Mouse (Mus musculus): ENCODE data around the gene Ank2. TPM values are rescaled to one million over a fixed set of nuclear protein-coding genes. Genes with fewer than 3 reads are reported as not detected.

Gene Ank2
- polyA plus RNA-seq, 1 experiment from 2014 or later = 131 TPM

GRCm38 (mm10) chr3:127205883-127206434, 293.2 kb downstream of the Ank2 start:
- Histone ChIP-seq H3K4me2 (replicated peaks) (no peak overlapping the region), H3K27me3 (no peaks in the 10 kb centered on the region), H3K4me1 (no peaks in the 10 kb centered on the region; the same call in 1 of the 2 replicates), H3K27ac (no peak overlapping the region), H3K36me3 (no peaks in the 10 kb centered on the region; the same call in 1 of the 2 replicates), H3K9ac (no peak overlapping the region), H3K4me3 (no peak overlapping the region), H3K9me3 (replicated peaks) (no peaks in the 10 kb centered on the region)
- WGBS = 96% methylated on average over 5 of the region's 5 CpGs
- no peak for ATAC-seq (ENCODE audit: low FRiP score)

GRCm38 (mm10) chr3:127202484-127203115, 296.6 kb downstream of the Ank2 start:
- no peak overlapping the region for H3K4me2 ChIP-seq (replicated peaks)
- no peak overlapping the region for H3K9ac ChIP-seq
- H3K9me3 ChIP-seq (replicated peaks) = no peaks in the 10 kb centered on the region
- ATAC-seq (ENCODE audit: low FRiP score) = no peak; the same call in 1 of the 2 replicates
- no peak overlapping the region for H3K4me3 ChIP-seq
- no peaks in the 10 kb centered on the region; the same call in 1 of the 2 replicates for H3K4me1 ChIP-seq
- H3K27ac ChIP-seq = no peak overlapping the region
- H3K36me3 ChIP-seq = no peaks in the 10 kb centered on the region; the same call in 1 of the 2 replicates
- WGBS = 45% methylated on average over 11 of the region's 11 CpGs
- H3K27me3 ChIP-seq = no peaks in the 10 kb centered on the region

DNA sequence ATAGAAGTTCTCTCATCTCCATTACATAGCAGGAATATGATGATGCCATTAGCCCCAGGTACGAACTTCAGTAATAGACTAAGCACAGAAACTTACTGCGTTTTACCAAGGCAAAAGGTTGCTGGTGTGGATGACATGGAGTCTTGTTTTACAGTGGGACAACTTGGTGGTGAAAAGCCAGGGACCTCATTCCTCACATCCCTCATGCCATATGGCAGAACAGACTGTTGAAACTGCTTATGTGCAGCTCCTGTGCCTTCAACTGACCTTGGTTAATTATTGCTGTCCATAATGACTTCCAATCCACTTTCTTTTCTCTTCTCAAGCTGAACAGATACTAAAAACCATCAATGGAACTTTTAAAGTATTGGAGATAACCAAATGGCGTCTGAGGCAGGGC, 298.4 kb downstream of the Ank2 start:
- Histone ChIP-seq H3K4me3 (no peak overlapping the region), H3K36me3 (no peaks in the 10 kb centered on the region; the same call in 1 of the 2 replicates), H3K27ac (no peak overlapping the region), H3K27me3 (no peaks in the 10 kb centered on the region), H3K9ac (no peak overlapping the region), H3K4me2 (replicated peaks) (no peak overlapping the region), H3K4me1 (no peaks in the 10 kb centered on the region; the same call in 1 of the 2 replicates), H3K9me3 (replicated peaks) (no peaks in the 10 kb centered on the region)
- WGBS = 81% methylated on average over 3 of the region's 3 CpGs
- no peak for ATAC-seq (ENCODE audit: low FRiP score)

DNA sequence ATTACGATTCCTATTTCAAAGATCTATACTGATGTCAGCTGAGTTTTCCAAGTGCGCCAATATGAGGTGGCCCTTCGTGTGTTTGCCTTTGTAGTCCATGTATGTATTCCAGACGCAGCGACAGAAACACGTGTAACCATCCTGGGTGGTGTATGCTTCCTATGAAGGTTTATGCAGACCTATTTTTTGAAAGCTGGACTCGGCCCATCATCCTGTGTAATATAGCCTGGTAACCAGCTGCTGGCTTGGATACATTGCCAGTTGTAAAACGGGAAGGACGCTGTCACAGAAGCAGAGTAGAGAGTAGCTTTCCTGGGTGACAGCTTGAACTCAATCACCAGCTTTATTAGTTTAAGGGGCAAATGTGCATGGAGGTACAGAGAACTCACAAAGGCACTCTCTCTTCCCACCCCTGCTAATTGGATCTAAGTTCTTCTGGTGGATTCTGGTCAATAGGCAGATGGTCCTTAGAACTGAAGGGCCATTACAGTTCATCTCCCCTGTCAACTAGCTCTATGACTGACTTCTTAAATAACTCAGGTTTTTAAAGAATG, 300.0 kb downstream of the Ank2 start:
- H3K27ac ChIP-seq = no peak overlapping the region
- H3K4me2 ChIP-seq (replicated peaks) = no peak overlapping the region
- H3K36me3 ChIP-seq = no peaks in the 10 kb centered on the region; the same call in 1 of the 2 replicates
- no peaks in the 10 kb centered on the region for H3K27me3 ChIP-seq
- 93% methylated on average over 9 of the region's 9 CpGs for WGBS
- H3K4me1 ChIP-seq = no peaks in the 10 kb centered on the region; the same call in 1 of the 2 replicates
- H3K9me3 ChIP-seq (replicated peaks) = no peaks in the 10 kb centered on the region
- ATAC-seq (ENCODE audit: low FRiP score) = no peak
- H3K9ac ChIP-seq = no peak overlapping the region
- no peak overlapping the region for H3K4me3 ChIP-seq

DNA sequence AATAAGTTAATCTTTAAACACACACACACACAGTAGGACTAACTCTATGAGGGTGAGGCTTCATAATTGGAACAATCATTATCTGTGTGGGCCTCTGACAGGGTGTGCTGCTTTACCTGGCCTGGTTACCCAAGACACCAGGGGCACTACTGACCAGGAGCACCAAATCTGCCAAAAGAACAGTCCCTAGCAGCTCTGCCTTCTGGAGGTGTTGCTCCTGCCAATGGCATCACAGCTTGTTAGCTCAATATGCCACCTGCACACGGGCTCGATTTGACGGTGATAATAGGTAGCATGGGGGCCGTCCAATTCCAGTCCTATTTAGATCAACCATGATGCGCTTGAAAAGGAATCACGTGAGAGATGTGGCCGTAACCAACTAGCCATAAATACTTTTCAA, 300.5 kb downstream of the Ank2 start:
- Histone ChIP-seq H3K9me3 (replicated peaks) (no peaks in the 10 kb centered on the region), H3K36me3 (no peaks in the 10 kb centered on the region; the same call in 1 of the 2 replicates), H3K27me3 (no peaks in the 10 kb centered on the region), H3K4me3 (no peak overlapping the region), H3K27ac (no peak overlapping the region), H3K9ac (no peak overlapping the region), H3K4me1 (no peaks in the 10 kb centered on the region; the same call in 1 of the 2 replicates), H3K4me2 (replicated peaks) (no peak overlapping the region)
- no peak for ATAC-seq (ENCODE audit: low FRiP score)
- WGBS = 94% methylated on average over 7 of the region's 7 CpGs

GRCm38 (mm10) chr3:127188789-127189128, 310.4 kb downstream of the Ank2 start:
- no peak for ATAC-seq (ENCODE audit: low FRiP score)
- WGBS = 92% methylated on average over 5 of the region's 5 CpGs
- Histone ChIP-seq H3K9ac (no peak overlapping the region), H3K4me3 (no peak overlapping the region), H3K36me3 (no peaks in the 10 kb centered on the region), H3K9me3 (replicated peaks) (no peaks in the 10 kb centered on the region), H3K4me2 (replicated peaks) (no peak overlapping the region), H3K4me1 (no peaks in the 10 kb centered on the region; the same call in 1 of the 2 replicates), H3K27ac (no peak overlapping the region), H3K27me3 (no peaks in the 10 kb centered on the region)

DNA sequence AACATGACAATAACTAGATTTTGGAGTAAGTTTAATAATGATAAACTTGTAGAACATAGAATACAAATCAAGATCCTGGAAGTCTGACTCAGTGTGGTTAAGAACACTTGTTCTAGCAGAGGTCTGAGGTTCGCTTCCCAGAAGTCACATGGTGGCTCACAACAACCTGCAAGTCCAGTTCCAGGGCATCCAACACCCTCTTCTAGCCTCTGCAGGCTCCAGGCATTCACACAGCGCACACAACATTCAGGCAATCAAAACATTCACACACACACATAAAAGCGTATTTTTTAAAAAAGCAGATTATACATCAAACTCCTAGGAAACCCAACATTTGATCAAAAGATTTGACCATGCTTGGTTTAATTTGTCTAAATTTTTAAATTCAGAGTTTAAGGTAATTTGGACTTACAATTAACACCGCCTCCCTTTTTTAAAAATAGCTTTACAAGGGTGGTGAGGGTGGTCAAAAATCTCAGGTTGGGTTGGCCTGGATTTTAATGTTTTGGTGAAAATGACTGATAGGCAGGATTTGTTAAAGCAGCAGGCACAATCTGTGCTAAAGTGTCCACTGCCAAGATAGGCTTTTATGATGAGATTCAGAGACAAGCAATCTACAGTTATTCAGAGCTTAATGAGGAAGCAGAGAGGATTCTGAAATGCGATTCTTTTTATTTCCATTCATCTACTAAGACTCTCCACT, 310.9 kb downstream of the Ank2 start:
- no peaks in the 10 kb centered on the region for H3K9me3 ChIP-seq (replicated peaks)
- H3K27me3 ChIP-seq = no peaks in the 10 kb centered on the region
- no peak overlapping the region for H3K4me3 ChIP-seq
- no peak for ATAC-seq (ENCODE audit: low FRiP score)
- H3K4me2 ChIP-seq (replicated peaks) = no peak overlapping the region
- 90% methylated on average over 5 of the region's 5 CpGs for WGBS
- H3K36me3 ChIP-seq = no peaks in the 10 kb centered on the region
- H3K9ac ChIP-seq = no peak overlapping the region
- H3K27ac ChIP-seq = no peak overlapping the region
- H3K4me1 ChIP-seq = no peaks in the 10 kb centered on the region; the same call in 1 of the 2 replicates

DNA sequence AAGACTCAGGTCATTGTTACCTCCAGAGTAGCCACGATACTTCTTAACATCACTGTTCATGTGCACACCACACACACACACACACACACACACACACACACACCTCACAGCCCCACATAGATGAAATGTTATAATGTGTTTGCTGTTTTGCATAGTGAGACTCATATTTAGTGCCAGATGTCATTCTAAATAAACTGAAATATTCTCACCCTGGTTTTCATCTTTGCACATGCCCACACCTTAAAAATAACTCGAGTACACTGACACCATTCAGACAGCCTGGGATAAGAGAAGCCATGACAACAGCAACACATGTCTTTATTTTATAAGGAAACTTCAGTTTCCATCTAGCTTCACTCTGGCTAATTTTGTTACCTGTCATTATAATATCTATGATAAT, 312.1 kb downstream of the Ank2 start:
- H3K4me3 ChIP-seq = no peak overlapping the region
- 95% methylated on average over 2 of the region's 2 CpGs for WGBS

GRCm38 (mm10) chr3:127186239-127186638, 312.9 kb downstream of the Ank2 start:
- Histone ChIP-seq H3K9ac (no peak overlapping the region), H3K4me2 (replicated peaks) (no peak overlapping the region), H3K27me3 (no peaks in the 10 kb centered on the region), H3K4me1 (no peaks in the 10 kb centered on the region; the same call in 1 of the 2 replicates), H3K36me3 (no peaks in the 10 kb centered on the region), H3K9me3 (replicated peaks) (no peaks in the 10 kb centered on the region), H3K4me3 (no peak overlapping the region), H3K27ac (no peak overlapping the region)
- 93% methylated on average over 3 of the region's 3 CpGs for whole genome bisulfite sequencing
- ATAC-seq (ENCODE audit: low FRiP score) = no peak

More for the DNA sequence above, 312.1 kb downstream of the Ank2 start:
- H3K36me3 ChIP-seq = no peaks in the 10 kb centered on the region
- no peak for ATAC-seq (ENCODE audit: low FRiP score)
- no peaks in the 10 kb centered on the region for H3K27me3 ChIP-seq
- no peaks in the 10 kb centered on the region for H3K9me3 ChIP-seq (replicated peaks)
- no peak overlapping the region for H3K27ac ChIP-seq
- H3K4me2 ChIP-seq (replicated peaks) = no peak overlapping the region
- no peaks in the 10 kb centered on the region; the same call in 1 of the 2 replicates for H3K4me1 ChIP-seq
- no peak overlapping the region for H3K9ac ChIP-seq

- Histone ChIP-seq H3K9me3 (replicated peaks) (no peaks in the 10 kb centered on the region), H3K9ac (no peak overlapping the region), H3K4me2 (replicated peaks) (no peak overlapping the region), H3K27me3 (no peaks in the 10 kb centered on the region), H3K27ac (peak overlapping the region; percentile 55), H3K36me3 (no peaks in the 10 kb centered on the region), H3K4me3 (no peak overlapping the region), H3K4me1 (no peaks in the 10 kb centered on the region; the same call in 1 of the 2 replicates)
- ATAC-seq (ENCODE audit: low FRiP score) = peak; percentile 57
- 8% methylated on average over 5 of the region's 5 CpGs for WGBS
Observed at GRCm38 (mm10) chr3:127183998-127184753, 315.0 kb downstream of the Ank2 start.

DNA sequence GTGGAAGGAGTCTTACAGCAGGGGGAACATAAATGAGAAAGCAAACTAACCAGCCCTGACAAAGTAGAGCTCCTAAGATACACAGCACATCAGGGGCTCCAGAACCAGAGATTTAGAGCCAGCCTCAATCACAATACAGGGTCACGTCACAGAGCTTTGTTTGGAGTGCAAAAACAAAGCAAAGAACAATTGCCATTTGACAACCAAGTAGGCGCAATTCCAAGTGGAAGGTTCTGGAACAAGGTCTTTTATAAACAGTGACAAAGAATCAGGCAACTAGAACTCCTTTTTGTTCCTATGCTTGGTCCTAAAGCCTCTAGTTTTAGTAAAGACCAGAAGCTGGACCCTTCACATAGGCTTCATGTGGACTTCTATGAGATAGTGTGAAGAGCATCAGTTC, 326.5 kb downstream of the Ank2 start:
- Histone ChIP-seq H3K36me3 (no peaks in the 10 kb centered on the region), H3K4me2 (replicated peaks) (no peak overlapping the region), H3K27ac (no peak overlapping the region), H3K4me1 (no peaks in the 10 kb centered on the region), H3K9ac (no peak overlapping the region), H3K4me3 (no peak overlapping the region), H3K9me3 (replicated peaks) (no peaks in the 10 kb centered on the region), H3K27me3 (no peaks in the 10 kb centered on the region)
- 68% methylated on average over 2 of the region's 2 CpGs for WGBS
- no peak for ATAC-seq (ENCODE audit: low FRiP score)

DNA sequence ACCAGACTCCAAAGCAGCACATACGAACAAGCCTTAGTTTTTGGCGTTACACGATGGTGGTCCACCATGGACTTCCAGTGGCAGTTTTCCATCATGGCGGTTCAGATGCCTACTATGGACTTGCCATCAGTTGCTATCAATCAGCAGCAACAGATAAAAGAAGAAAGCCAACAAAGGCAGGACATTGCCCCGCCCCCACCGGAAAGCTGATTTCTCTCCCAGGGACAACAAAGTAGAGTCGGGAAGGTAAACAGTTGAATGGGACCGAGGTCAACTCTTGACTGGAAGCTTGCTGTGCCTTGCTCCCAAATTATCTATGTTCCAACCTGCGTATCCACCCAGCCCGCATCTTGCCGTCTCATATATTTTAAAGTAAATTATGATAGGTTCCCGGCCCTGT, 328.9 kb downstream of the Ank2 start:
- Histone ChIP-seq H3K9me3 (replicated peaks) (no peaks in the 10 kb centered on the region), H3K4me3 (no peak overlapping the region), H3K9ac (no peak overlapping the region), H3K4me2 (replicated peaks) (no peak overlapping the region), H3K27me3 (no peaks in the 10 kb centered on the region), H3K27ac (no peak overlapping the region), H3K4me1 (0 out of 2 replicates have a peak, but pooled peaks cover 3% of the 10 kb centered on the region), H3K36me3 (no peaks in the 10 kb centered on the region)
- 89% methylated on average over 12 of the region's 12 CpGs for WGBS
- ATAC-seq (ENCODE audit: low FRiP score) = no peak

All from hindbrain, embryonic 12.5 days (tissue).